ENCODE assay signal across 9 mouse cellular contexts in the genomic region with DNA sequence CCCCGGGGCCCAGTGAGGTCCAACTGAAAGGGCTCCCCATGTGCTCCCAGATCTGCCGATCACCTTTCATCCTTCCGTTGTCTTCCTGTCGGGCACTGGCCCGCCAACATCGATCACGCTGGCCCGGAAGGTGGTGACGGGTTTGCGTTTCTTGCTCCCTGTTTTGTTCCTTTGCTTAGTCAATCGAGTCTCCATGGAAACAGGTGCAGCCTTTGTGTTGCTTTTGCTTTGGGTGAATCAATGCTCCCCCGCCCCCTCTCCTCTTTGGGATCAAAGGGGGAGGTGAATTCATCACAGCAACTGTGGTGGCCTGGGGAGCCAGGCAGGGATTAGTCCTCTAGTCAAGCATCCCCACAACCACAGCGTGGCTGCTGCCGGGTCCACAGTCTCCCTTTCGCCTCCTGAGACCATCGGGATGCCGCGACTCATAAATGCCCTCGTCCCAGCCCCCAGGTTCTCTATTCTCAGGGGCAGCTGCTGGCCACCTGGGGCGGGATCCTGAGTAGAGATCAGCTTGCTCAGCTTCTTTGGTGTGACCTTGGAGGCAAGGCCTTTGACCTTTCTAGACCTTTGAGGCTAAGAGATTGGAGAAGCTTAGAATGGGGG. TPM values are rescaled to one million over a fixed set of nuclear protein-coding genes. Genes with fewer than 3 reads are reported as not detected.
DNase-seq lines count a peak whose midpoint lies in the region; ATAC-seq and TF ChIP-seq lines count a peak whose summit lies in the region.
"Had no signal": no experiment of that assay in that cellular context is flagged by ENCODE, and none has a peak within 500 bp of the region (broad histone marks: within the 10 kb centered on the region; RNA-seq: fewer than 3 reads in every experiment).

No protein-coding gene starts in this region.

- peak overlapping the region; percentile 37 for H3K4me3 ChIP-seq in ES-Bruce4 (ENCODE audit: low read depth, low read length)
- no peak overlapping the region for H3K4me3 ChIP-seq in embryonic facial prominence, embryonic 15.5 days (replicated peaks)
- H3K4me3 ChIP-seq in neural tube, embryonic 14.5 days (ENCODE audit: low read depth, low read length) = no peak overlapping the region
- H3K4me3 ChIP-seq: erythroblast, embryonic 14.5 days had no signal

- H3K4me2 ChIP-seq in embryonic facial prominence, embryonic 15.5 days (replicated peaks) = peak overlapping the region; percentile 31; the same call in 1 of the 2 replicates
- H3K4me2 ChIP-seq in neural tube, embryonic 14.5 days (ENCODE audit: low read depth, low read length) = peak overlapping the region; percentile 32

- no peaks in the 10 kb centered on the region for H3K36me3 ChIP-seq in ES-Bruce4 (ENCODE audit: control insufficient read depth, insufficient read depth, low read length, poor library complexity, severe bottlenecking)
- H3K36me3 ChIP-seq in embryonic facial prominence, embryonic 15.5 days = no peaks in the 10 kb centered on the region
- no peaks in the 10 kb centered on the region for H3K36me3 ChIP-seq in neural tube, embryonic 14.5 days (ENCODE audit: control insufficient read depth, insufficient read depth, low read length)

- peak overlapping the region; percentile 52 for H3K9ac ChIP-seq in ES-Bruce4 (ENCODE audit: low read depth, poor library complexity, severe bottlenecking)
- no peak overlapping the region for H3K9ac ChIP-seq in embryonic facial prominence, embryonic 15.5 days
- H3K9ac ChIP-seq in neural tube, embryonic 14.5 days (replicated peaks; ENCODE audit: low read depth, low read length) = peak overlapping the region; percentile 51

- TF ChIP-seq CTCF in ES-Bruce4 (IDR thresholded peaks at IDR 0.05; ENCODE audit: low read depth, low read length) = no peak

- H3K9me3 ChIP-seq in ES-Bruce4 (replicated peaks; ENCODE audit: control insufficient read depth, insufficient read depth, low read length, poor library complexity, severe bottlenecking) = no peaks in the 10 kb centered on the region
- H3K9me3 ChIP-seq in embryonic facial prominence, embryonic 15.5 days (replicated peaks) = no peaks in the 10 kb centered on the region
- H3K9me3 ChIP-seq in neural tube, embryonic 14.5 days (ENCODE audit: control insufficient read depth, low read length) = no peaks in the 10 kb centered on the region

- TF ChIP-seq EP300 in ES-Bruce4 (IDR thresholded peaks at IDR 0.05; ENCODE audit: insufficient read depth, low read depth, low read length) = peak; percentile 95

- DNase-seq in cerebellum, adult 11-12 months = peak; percentile 47
- no peak for DNase-seq in cerebellum, adult 9-11 months
- peak; percentile 63 to 67 for DNase-seq in layer of hippocampus, postnatal 36 days
- DNase-seq in ovary, postnatal 10 days (ENCODE audit: low spot score) = no peak
- DNase-seq in spleen, postnatal 36 days (ENCODE audit: low spot score in 2 of 2) = no peak

- ATAC-seq in embryonic facial prominence, embryonic 15.5 days (ENCODE audit: insufficient number of reproducible peaks, low FRiP score, low TSS enrichment, low read depth) = no peak
- ATAC-seq in neural tube, embryonic 14.5 days (ENCODE audit: low read depth) = peak; percentile 62

- H3K27ac ChIP-seq in ES-Bruce4 (ENCODE audit: insufficient read depth, low read length) = peak overlapping the region; percentile 97
- H3K27ac ChIP-seq in embryonic facial prominence, embryonic 15.5 days (replicated peaks) = 0 out of 2 replicates have a peak overlapping the region, but pooled peaks have one; percentile 17
- peak overlapping the region; percentile 85 for H3K27ac ChIP-seq in neural tube, embryonic 14.5 days (ENCODE audit: low read depth, low read length)

- peaks cover 9% of the 10 kb centered on the region for H3K4me1 ChIP-seq in ES-Bruce4 (ENCODE audit: control insufficient read depth, insufficient read depth, low read length)
- H3K4me1 ChIP-seq in embryonic facial prominence, embryonic 15.5 days = peaks cover 42% of the 10 kb centered on the region
- peaks cover 43% of the 10 kb centered on the region for H3K4me1 ChIP-seq in neural tube, embryonic 14.5 days (ENCODE audit: control insufficient read depth, insufficient read depth, low read length)

- TF ChIP-seq POLR2A in ES-Bruce4 (IDR thresholded peaks at IDR 0.05; ENCODE audit: insufficient read depth, low read length) = no peak

- no peaks in the 10 kb centered on the region for H3K27me3 ChIP-seq in ES-Bruce4 (ENCODE audit: control insufficient read depth, insufficient read depth, low read length, poor library complexity, severe bottlenecking)
- no peaks in the 10 kb centered on the region for H3K27me3 ChIP-seq in embryonic facial prominence, embryonic 15.5 days
- H3K27me3 ChIP-seq in neural tube, embryonic 14.5 days (ENCODE audit: control insufficient read depth, insufficient read depth, low read length) = no peaks in the 10 kb centered on the region

- WGBS in embryonic facial prominence, embryonic 15.5 days = 21% methylated on average over 20 of the region's 20 CpGs
- 4% methylated on average over 20 of the region's 20 CpGs for WGBS in neural tube, embryonic 14.5 days

RNA-seq across cellular contexts. Expression of a gene that starts 41.5 kb away (rescaled TPM):
- polyA plus RNA-seq in ES-Bruce4 (2011; ENCODE audit: insufficient read depth, insufficient read length, low read depth, missing spikeins) = 21.9 and 22.5 TPM in 2 replicates
- 35.4 and 38.7 TPM in 2 replicates for polyA plus RNA-seq in embryonic facial prominence, embryonic 15.5 days (2015; fragmentation: Nextera tagmentation; extraction: Ambion mirVana)
- 10 to 100 TPM; 27.9 to 31.4 TPM for total RNA-seq in layer of hippocampus, postnatal 36 days (2021)
- polyA plus RNA-seq in neural tube, embryonic 14.5 days (2014; fragmentation: Nextera tagmentation; extraction: Ambion mirVana) = 34.0 and 38.3 TPM in 2 replicates

Comparison
In these comparisons a context has a peak if more than half of its experiments do, and no peak if none do; other contexts are left out.
1. DNase-seq: peak in cerebellum, adult 11-12 months (single experiment) and layer of hippocampus, postnatal 36 days (2 of 2); none in cerebellum, adult 9-11 months (single experiment), ovary, postnatal 10 days (single experiment) and spleen, postnatal 36 days (0 of 2).
2. H3K27ac ChIP-seq: peak in every context shown above with its lines; median percentile 97 in ES-Bruce4; 85 in neural tube, embryonic 14.5 days; 17 in embryonic facial prominence, embryonic 15.5 days.